Mouse (Mus musculus) G1E-ER4 (cell line): ENCODE data around the gene Ank2. TPM values are rescaled to one million over a fixed set of nuclear protein-coding genes. Genes with fewer than 3 reads are reported as not detected.

Source experiments
- GATA1 ChIP-seq: IDR thresholded peaks from one replicate; pipeline ENCODE4 v1.8.0; 2012; ENCODE audit warnings: low read length, inconsistent platforms
- polyA plus RNA-seq: library from polyadenylated mRNA; stranded (reverse); fragments of >175 nt; gene quantifications from 2 replicates; pipeline ENCODE4 v1.2.3, GENCODE M21; 2012

Ank2 gene
- polyA plus RNA-seq, 1 experiment, result 19.3 TPM

DNA sequence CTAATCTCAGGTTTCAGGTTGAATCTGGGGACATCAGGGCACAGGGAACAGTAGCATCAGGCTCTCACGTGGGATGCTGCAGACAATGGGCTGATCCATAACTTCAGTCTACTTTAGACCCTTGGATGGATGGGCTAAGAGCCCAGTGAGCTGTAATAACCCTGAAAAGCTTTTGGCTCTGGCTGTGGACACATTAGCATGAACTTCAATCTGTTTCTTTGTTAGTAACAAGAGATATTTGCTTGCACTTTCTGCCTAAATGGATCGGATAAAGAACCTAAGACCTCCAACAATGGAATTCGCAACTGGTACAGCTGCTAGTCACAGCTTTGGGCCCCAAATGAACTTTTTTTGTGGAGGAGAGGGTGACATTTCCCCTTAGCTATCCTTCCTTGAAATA lies 94.8 kb downstream of the Ank2 start:
- no peak for TF ChIP-seq GATA1

DNA sequence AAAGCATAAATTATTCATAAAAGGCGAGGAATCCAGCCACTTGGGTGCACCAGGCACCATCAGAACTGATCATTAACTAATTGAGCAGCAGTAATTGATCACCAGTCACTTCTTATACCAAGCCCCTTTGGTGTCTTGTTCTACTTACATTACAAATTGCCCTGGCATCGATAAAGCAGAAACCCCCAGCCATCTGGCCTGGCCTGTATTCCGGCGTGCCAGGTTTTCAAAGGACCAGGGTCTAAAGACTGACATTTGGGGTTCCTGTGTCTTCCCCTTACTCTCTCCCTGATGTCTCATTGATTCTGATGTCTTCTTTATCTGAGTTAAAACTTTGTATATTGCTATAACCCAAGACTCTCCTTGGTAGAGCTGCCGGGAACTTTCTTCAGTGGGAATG lies 98.2 kb downstream of the Ank2 start:
- no peak for TF ChIP-seq GATA1

DNA sequence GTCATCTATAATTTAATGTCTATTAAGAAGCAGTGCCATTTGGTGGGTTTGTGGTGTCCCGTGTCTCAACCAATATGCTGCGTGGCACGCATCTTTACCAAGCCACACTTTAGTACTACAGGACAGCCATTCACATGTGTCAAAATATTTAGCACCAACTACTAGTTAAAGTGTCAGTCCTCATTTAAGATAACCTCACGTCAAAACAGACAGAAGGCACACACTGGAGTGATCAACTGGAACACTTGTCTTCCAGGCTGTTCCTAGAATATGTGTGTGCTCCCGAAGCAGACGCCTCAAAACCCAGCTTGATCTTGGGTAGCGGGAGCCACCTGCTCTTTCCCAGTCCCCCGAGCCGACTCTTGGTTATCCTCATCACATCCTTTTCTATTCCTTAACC lies 101.4 kb downstream of the Ank2 start:
- TF ChIP-seq GATA1, result no peak

DNA sequence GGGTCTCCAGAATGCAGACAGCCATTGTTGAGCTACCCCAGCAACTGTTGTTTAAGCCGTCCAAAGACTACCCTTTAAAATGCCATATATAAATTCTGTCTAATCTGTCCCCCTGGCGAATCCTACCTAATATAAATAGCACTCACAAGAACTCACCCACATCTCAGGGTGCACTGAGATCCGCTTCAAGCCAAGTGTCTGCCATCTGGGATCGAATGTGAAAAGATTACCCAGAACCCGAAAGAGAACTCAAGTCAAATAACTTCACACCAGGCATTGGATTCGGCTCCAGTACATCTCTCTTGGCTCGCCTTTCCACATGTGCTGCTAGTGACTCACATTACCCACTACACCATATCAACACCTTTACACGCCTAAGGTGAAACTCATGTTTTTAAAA lies 103.9 kb downstream of the Ank2 start:
- no peak for TF ChIP-seq GATA1

DNA sequence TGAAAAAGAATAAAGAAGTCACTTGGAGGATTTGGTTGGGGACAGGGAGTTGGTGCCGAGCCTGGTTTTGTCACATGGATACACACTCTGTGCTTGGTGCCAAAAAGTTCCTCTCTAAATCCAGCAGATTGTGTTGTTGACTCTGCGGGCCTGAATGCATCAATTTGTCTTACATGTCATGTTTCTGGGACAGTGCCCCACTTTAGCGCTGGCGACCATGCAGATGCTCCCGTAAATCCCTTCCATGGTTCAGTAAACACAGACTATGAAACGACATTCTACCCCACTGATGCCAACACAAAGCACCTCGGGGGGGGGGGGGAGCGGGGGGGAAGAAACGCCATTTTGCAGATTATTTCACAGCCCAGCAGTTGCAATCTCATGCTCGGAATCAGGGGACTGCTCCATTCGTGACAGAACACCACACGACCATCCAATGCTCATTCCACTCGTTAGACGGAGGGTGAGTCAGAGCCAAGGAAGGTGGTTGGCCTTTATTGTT lies 112.1 kb downstream of the Ank2 start:
- TF ChIP-seq GATA1, result no peak

DNA sequence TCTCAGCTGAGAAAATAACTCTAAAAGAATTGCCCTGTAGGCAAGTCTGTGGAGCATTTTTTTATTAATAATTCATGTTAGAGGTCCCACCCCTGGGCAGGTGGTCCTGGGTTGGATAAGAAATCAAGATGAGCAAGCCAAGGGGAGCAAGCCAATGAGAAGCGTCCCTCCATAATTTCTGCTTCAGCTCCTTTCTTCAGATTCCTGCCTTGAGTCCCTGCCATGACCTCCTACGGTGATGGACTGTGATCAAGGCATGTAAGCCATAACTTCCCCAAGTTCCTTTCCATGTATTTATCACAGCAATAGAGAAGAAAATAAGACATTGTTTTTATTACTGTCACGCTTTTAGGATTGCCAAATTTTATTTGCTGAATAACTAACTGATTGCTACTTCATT lies 115.9 kb downstream of the Ank2 start:
- TF ChIP-seq GATA1, result no peak

DNA sequence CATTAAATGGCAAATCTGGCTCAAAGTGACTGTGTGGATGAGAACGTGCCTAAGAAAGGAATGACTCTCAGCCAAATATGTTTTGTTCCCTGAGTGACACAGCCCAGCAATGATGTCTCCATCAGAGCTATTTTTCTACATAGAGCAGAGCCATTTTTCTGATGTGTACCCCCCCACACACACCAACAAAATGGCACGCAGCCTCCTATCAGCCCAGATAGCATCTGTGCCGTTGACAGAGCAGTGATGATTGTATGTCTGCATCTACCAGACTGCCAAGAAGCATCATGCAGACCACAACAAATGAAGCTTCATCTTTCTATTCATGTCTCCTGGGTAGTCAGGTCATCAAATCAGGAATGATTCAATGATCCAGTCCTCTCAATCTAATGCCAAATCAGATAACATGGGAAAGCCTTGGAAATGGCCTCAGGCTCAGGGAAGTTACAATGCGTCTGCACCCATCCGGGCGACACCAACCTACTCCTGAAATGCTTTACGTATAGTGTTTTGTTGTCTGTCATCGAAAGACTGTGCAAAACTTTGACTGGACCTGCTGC lies 122.2 kb downstream of the Ank2 start:
- no peak for TF ChIP-seq GATA1

DNA sequence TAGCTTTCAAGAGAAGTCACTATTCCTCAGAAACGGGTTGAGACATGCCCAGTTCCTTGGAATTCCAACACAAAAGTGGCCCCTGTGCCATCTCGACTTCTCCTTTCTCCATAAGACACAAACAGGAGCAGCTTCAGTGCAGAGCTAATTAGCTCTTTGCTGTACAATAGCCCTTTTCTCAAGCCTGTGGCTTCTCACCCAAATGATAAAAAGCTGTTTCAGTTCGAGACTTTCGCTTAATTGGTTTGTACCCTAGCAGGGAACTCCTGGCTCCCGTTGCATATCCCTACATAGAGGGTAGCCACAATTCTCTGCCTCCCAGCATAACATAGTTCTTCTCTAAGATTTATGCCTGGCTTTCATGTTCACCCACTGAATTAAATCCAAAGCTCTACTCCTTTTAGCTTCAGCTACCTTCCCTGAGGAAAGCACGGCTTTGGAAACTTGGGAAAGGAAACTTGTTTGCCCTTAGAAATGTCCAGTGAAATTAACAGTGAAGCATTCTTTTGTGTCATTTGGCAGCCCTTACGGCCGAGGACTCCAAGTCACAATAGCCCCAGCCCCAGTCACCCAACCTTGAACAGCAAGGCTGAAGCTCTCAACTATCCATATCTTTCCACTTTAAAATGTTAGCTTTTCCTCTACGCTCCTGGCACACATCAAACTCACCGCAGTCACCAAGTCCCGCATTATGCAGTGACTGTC lies 123.0 kb downstream of the Ank2 start:
- no peak for TF ChIP-seq GATA1

DNA sequence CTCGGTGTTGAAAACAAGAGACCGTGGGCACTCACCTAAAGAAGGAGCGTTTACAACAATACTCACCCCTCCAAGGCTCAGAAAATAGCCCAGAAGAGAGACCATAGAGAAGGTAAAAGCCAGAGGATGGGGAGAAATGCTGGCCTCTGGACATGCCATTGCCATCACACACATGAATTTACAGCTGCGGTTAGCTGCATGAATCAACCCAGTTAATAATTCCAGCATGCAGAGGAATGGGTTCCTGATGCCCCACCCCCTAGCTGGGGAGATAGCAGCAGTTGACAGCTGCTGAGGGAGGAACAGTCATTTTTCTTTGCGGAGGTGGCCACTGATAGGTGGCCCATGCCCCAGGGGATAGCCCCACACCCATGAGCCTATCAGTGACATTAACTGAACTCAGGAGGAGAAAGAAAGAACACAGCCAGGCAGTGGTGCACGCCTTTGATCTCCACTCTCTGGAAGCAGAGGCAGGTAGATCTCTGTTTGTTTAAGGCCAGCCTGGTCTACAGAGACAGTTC lies 124.9 kb downstream of the Ank2 start:
- TF ChIP-seq GATA1, result no peak

DNA sequence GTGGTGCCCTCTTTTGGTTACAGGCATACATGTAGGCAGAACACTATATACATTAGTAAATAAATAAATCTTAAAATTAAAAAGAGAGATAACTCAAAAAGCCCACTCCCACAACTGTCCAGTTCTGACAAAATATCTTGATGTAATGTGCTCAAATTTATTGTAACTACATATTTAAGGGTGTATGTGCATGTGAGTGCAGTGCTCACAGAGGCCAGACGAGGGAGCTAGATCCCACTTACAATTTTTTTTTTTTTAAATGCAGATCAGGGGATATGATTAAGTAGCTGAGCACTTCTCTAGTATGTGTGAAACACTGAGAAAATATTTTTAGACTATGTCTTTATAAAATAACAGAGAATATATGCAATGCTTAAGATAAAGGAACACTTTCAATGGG lies 127.4 kb downstream of the Ank2 start:
- TF ChIP-seq GATA1, result no peak

DNA sequence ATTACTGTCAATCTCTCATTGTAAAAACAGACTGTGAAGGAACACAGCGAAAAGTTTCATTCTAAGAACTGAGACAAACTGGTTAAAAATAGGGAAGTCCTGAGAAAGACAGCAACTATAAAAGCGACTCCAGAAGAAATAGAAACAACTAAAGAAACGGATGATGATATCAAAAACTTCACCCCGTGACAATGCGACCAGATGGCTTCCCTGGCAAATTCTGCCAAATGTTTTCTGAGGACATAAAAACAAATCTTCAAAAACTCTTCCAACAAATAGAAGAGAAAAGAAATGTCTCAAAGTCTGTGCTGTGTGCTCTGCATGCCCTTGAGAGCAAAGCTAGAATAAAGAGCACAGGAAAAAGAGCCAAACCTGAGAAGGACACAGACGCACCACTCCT lies 129.6 kb downstream of the Ank2 start:
- TF ChIP-seq GATA1, result no peak

DNA sequence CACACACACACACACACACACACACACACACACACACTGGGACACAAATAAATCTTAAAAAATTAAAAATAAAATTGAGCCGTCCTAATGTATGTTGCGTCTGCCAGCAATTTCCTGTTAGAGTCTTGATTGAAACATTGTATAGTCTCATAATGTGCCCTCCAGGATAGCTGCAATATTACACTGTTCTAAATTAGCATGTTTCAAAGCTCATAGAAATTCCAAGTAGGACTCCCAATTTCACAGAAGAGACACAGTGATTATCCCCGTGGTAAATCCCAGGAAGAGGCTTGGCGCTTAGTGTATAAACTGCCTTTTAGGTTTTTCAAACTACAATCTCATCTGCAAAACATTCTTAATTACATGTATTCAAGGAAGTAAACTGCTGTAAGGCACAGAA lies 131.7 kb downstream of the Ank2 start:
- TF ChIP-seq GATA1, result no peak

DNA sequence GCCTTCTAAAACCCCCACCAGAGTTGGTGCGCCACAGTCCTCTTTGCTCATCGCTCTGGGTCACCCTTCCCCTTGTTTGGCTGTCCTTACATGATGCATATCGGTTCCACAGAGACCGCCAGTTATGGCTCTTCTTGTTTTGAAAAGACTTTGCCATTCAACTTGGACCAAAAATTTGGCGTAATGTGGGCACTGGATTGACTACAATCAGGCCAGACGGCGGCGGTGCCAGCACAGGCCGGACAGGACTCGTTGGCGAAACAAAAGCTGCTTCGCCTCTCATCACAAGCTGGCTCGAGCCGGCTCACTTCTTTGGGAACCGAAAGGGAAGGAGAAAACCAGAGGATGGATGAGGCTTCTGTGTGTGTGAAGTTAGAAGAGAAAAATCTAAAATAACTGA lies 135.6 kb downstream of the Ank2 start:
- no peak for TF ChIP-seq GATA1

DNA sequence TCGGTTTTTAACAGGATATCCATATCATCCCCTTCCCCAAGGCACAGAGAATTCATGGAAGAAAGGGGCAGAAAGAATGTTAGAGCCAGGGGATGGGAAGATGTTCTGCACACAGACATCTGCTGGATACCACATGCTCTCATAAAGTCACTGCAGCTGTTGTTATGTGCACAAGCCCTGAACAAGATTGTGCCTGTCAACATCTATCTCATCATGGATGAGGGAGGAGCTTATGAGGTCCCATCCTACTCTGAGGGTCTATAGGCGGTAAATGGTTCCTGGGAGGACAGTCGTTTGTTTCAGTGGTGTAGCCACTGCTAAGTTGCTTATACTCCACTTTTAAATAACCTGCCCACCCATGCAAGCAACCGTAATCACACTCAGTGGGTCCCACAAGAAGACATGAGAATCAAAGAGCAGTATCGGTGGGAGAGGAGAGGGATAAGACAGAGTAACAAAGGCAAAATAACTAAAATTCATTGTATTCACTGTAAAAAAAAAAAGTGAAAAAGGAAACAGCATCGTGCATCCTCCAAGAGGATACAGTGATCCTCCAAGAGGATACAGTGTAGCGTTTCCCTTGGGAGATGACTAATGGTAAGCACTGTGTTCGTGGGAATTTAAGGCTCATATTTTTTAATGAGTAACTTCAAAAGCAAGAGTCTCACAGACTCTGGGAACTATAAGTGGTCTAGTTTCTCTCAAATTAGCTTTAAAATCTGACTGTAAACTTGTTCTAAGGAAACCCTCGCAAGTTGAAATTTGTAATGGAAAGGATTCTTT lies 136.3 kb downstream of the Ank2 start:
- TF ChIP-seq GATA1, result no peak

DNA sequence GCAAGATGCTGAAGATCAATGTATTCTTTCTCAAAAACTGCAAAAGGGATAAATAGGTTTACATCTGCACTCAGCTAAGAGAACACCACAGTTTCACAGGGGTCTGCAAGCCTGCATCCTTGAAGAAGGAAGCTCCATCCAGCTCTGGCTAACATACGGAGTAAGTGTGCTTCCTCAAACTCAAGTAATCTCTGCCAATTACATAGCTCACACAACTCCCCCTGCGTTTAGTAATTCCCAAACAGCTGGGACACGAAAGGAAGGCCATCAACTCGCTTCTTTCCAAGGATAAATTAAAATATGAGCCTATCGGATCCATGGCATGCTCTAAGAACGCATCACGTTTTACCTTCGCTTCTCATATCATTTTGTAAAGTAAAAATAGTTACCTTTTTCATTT lies 137.3 kb downstream of the Ank2 start:
- TF ChIP-seq GATA1, result no peak

DNA sequence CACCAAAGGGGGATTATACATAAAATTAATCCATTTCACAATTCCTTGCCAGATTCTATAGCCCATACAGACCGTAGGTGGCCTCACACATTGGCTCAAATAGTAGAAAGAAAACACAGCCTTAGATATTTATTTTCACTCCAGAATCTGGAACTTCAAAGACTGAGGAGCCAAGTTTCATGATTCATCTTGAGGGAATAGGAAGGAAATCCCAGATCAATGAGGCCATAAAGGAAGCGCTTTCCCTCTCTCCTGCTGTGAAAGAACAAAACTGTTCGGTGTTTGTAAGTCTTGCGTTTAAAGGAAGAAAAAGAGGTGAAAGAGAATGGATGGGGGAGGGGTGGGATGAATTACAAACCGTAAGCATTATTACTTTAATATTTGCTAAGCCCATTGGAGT lies 137.8 kb downstream of the Ank2 start:
- TF ChIP-seq GATA1, result no peak

DNA sequence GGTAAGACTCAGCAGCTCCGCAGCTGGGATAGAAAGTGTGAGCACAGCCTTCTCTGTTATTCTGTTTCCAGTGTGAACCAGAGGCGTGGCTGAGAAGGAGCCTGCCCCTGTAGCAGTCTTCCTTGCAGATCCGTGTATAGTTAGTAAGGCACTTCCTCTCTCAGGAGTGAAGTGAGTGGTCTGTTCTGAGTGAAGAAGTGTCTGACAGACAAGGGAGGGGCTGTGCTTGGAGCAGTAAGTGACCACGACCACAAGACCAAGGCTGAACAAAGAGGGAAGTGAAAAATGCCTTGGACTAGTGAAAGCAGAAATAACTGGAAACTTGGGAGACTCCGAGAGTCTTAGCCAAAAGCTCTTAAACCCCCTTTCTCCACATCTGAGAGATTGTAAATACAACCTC lies 143.9 kb downstream of the Ank2 start:
- no peak for TF ChIP-seq GATA1
